Mouse (Mus musculus) olfactory bulb, adult 2 months (tissue): ENCODE measurements around the gene Orc3.

Experiments
- CTCF ChIP-seq: fragments of 200-500 bp; IDR thresholded peaks from 2 replicates; pipeline ENCODE4 v1.5.1; 2012; ENCODE audit warnings: low read depth, mild to moderate bottlenecking, low read length, moderate library complexity; ENCODE audit not compliant: insufficient read depth
- POLR2A ChIP-seq: fragments of 200-500 bp; IDR thresholded peaks from 2 replicates; pipeline ENCODE4 v1.6.1; 2012; ENCODE audit warnings: mild to moderate bottlenecking, low read depth, low read length, moderate library complexity; ENCODE audit not compliant: insufficient read depth

DNA sequence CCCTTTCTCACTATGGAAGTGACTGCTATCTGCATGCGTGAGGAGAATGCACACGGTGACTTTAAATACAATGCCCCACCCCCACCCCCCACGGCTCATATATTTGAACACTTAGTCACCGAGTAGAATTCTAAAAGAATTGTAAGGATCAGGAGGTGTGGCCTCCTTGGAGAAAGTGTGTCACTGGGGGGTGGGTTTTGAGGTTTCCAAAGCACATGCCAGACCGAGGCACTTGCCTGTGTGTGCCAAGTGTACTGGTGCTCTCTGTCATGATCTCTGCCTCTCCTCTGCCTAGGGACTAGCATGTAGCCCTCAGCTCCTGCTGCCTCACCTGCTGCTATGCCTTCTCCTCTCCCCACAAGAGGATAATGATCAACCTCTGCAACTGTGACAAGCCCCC, 32.3 kb downstream of the Orc3 start:
- TF ChIP-seq POLR2A (no peak), CTCF (no peak)
